Mouse (Mus musculus): ENCODE data around the gene Scarf1.

GRCm38 (mm10) chr11:75552906-75553482 is 39.7 kb downstream of the Scarf1 start:
- no peak for TF ChIP-seq CTCF (IDR thresholded peaks at IDR 0.05; ENCODE audit: extremely low read depth, insufficient read length, insufficient replicate concordance, low read depth, low read length)
- TF ChIP-seq POLR2A (IDR thresholded peaks at IDR 0.05; ENCODE audit: low read depth, low read length) = no peak
